Mouse (Mus musculus): ENCODE measurements at regions not wholly inside any gene's neighbourhood (a gene's known extent, or its start where the extent isn't known, plus 50 kb on each side); places are given as distances from the start of the nearest gene placed in this dataset.
"Not testable (repeated sequence)": the region's sequence is repeated elsewhere in the genome, so short reads cannot be mapped to it uniquely, and the experiment has no call there.

DNA sequence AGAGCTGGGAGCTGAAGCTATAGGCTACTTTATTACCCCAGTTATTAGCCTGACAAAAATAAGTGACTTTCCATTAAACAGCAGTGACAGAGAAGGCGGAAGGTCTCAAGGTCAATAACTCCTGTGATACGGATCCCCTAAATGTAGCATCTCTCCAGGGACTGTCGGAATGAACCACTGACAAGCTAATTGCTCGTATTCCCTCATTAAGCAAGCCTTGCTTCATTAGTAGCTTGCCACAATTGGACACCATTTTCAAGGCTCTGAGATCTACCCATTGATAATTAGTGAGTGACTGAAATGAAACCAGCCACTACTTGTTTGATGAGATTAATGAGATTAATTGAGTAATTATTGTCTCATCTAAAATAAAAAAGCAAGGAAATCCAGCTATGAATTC, 99.8 kb upstream of the Slc25a13 start:
- ATAC-seq (replicated peaks in 1 of 2; ENCODE audit: insufficient read depth in 1 of 2, low FRiP score in 2 of 2, low TSS enrichment in 1 of 2, low read depth in 1 of 2, poor library complexity in 2 of 2, severe bottlenecking in 2 of 2) = no peak

GRCm38 (mm10) chr6:6313171-6313570, 96.2 kb upstream of the Slc25a13 start:
- no peak for ATAC-seq (replicated peaks in 1 of 2; ENCODE audit: insufficient read depth in 1 of 2, low FRiP score in 2 of 2, low TSS enrichment in 1 of 2, low read depth in 1 of 2, poor library complexity in 2 of 2, severe bottlenecking in 2 of 2)

DNA sequence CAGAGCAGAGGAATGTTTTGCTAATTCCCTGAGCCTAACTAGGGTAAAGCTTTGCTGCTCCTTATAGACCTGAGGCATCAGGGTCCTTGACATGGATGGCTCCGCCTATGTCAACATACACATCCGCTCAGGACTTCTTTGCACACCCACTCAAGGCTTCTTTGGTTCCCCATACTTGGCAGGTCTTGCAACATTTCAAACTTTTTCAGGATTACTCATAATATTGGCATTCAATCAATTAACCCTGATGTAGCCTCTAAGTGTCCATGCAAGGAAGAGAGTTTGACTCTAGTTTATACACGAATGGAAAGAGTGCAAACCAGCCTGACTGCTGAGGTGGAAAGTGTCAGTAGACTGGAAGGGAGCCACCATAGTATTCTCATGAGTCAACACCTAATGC, 93.2 kb upstream of the Slc25a13 start:
- ATAC-seq (replicated peaks in 1 of 2; ENCODE audit: insufficient read depth in 1 of 2, low FRiP score in 2 of 2, low TSS enrichment in 1 of 2, low read depth in 1 of 2, poor library complexity in 2 of 2, severe bottlenecking in 2 of 2) = no peak

- ATAC-seq (replicated peaks in 1 of 2; ENCODE audit: insufficient read depth in 1 of 2, low FRiP score in 2 of 2, low TSS enrichment in 1 of 2, low read depth in 1 of 2, poor library complexity in 2 of 2, severe bottlenecking in 2 of 2) = no peak
These were observed 90.6 kb upstream of the Slc25a13 start for GRCm38 (mm10) chr6:6307618-6308017.

GRCm38 (mm10) chr6:6303767-6304166, 86.8 kb upstream of the Slc25a13 start:
- no peak for ATAC-seq (replicated peaks in 1 of 2; ENCODE audit: insufficient read depth in 1 of 2, low FRiP score in 2 of 2, low TSS enrichment in 1 of 2, low read depth in 1 of 2, poor library complexity in 2 of 2, severe bottlenecking in 2 of 2)

DNA sequence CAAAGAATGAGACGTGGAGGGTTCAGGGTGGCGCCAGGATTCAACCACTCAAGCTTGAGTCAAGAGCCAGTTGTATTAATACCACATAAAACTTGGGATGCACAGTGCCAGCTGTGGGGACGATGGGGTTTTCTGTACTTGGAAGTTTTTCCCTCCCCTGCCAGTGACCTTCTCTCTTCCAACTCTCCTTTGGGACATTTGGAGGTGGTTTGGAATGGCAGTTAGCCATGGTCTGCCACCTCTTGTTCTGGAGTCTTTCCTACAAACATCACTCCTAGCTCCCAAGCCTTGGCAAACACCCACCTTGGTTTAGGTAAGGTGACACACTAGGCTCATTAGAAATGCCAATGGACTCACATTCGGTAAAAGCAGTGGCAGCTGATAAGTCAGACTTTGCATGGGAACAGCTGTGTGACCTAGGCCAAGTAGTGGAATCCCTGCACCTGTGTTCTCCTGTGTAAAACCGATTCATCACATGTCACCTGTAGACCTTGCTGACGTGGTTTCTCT, 84.1 kb upstream of the Slc25a13 start:
- no peak for ATAC-seq (replicated peaks in 1 of 2; ENCODE audit: insufficient read depth in 1 of 2, low FRiP score in 2 of 2, low TSS enrichment in 1 of 2, low read depth in 1 of 2, poor library complexity in 2 of 2, severe bottlenecking in 2 of 2)

DNA sequence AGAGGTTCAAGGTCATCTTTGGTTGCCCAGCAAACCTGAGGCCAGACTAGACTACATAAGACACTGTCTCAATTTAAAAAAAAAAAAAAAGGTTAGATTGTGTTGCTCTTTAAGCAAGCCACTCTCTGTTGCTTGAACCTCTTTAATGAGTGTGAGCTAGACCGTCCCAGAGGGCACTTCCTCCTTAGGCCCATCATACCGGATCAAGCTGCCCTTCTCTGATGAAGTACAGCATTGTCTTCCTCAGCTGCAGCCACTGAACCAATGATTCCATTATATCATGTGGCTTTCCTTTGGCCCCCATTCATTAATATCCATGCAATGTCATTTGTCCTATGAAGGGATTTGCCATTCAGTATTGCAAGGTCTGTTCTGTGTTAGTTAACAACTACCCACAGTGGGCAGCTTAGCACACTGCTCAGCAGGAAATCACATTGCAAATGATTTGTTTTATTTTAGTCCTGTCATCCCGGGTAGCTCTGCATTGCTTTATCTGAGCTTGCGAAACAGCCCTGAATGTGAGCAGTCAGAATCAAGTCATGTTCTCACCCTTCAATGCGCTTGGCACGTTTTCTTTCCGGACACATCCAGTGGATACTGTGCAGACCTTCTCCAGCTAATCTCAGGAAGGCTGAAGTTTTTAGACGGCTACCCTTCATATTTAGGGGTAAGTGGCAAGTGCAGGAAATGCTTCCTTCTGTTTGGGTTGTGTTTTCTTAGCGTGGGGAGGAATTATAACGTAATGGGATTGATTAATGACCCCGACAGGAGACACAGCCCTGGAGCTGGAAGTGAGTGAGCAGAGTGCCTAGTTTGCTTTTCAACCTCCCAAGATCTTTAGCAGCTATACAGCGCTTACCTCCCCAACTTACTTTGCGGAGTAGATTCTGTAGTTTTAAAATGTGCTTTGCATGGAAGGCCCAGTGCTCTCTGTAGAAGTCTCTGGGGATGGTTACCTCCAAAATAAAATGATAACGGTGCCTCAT, 82.2 kb upstream of the Slc25a13 start:
- no peak for ATAC-seq (replicated peaks in 1 of 2; ENCODE audit: insufficient read depth in 1 of 2, low FRiP score in 2 of 2, low TSS enrichment in 1 of 2, low read depth in 1 of 2, poor library complexity in 2 of 2, severe bottlenecking in 2 of 2)

GRCm38 (mm10) chr6:6295551-6295950, 78.6 kb upstream of the Slc25a13 start:
- ATAC-seq (replicated peaks in 1 of 2; ENCODE audit: insufficient read depth in 1 of 2, low FRiP score in 2 of 2, low TSS enrichment in 1 of 2, low read depth in 1 of 2, poor library complexity in 2 of 2, severe bottlenecking in 2 of 2) = not testable (repeated sequence)

GRCm38 (mm10) chr6:6291781-6292180, 74.8 kb upstream of the Slc25a13 start:
- no peak for ATAC-seq (replicated peaks in 1 of 2; ENCODE audit: insufficient read depth in 1 of 2, low FRiP score in 2 of 2, low TSS enrichment in 1 of 2, low read depth in 1 of 2, poor library complexity in 2 of 2, severe bottlenecking in 2 of 2)

DNA sequence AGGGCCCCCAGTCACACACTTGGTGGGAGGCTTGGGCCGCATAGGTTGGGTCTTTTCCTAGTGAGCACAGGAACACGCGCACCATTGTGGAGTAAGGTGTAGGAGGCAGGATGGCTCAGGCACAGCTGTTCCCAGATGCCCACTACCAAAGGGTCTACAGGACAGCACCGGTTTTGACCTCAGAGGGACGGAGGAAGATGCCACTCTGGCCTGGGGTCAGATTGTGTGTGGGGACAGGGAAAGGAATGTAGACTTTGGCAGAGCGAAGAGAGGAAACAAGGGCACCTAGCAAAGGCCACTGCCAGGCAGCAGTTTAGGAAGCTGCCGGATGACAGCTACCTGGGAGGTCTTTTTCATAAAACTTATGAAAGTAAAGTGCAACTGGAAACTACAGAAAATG, 73.5 kb upstream of the Slc25a13 start:
- no peak for ATAC-seq (replicated peaks in 1 of 2; ENCODE audit: insufficient read depth in 1 of 2, low FRiP score in 2 of 2, low TSS enrichment in 1 of 2, low read depth in 1 of 2, poor library complexity in 2 of 2, severe bottlenecking in 2 of 2)

- peak in 1 of 2 experiments; percentile 67; a peak in 1 of 4 replicates for ATAC-seq (replicated peaks in 1 of 2; ENCODE audit: insufficient read depth in 1 of 2, low FRiP score in 2 of 2, low TSS enrichment in 1 of 2, low read depth in 1 of 2, poor library complexity in 2 of 2, severe bottlenecking in 2 of 2)
These were observed 72.8 kb upstream of the Slc25a13 start for GRCm38 (mm10) chr6:6289806-6290205.

DNA sequence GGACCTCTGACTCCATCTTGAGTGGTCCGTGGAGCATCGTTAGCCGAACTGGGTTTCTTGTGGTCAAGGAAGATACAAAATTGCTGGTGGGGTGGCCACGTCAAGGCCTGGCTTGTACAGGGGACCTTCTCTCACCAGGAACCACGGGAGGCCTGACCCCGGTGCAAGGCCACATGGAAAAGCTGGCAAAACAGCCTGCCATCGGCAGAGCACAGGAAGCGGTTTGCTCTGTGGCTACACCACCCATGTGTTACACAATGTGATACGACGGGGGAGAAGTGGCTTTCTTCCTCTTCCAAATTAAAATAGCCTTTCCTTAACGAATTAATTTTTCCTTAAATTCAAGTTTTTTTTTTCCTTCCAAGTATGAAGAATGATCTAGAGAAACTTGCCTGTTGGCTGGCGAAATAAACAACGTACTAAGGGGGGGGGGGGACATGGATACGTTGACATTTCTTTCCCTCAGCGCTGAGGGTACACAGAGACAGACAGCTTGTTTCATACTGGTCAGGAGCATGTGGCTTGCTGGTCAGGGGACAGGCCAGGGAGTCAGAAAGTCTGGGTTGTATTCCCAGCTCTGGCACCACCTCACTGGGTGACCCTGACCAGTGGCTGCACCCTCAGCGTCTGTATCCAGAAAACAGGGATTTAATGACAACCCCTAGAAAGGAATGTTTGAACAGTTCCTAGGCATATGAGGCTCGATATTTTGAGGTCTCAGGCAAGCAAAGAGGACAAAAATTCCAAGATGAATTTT, 64.0 kb upstream of the Slc25a13 start:
- ATAC-seq (replicated peaks in 1 of 2; ENCODE audit: insufficient read depth in 1 of 2, low FRiP score in 2 of 2, low TSS enrichment in 1 of 2, low read depth in 1 of 2, poor library complexity in 2 of 2, severe bottlenecking in 2 of 2) = peak; percentile 89 to 93

DNA sequence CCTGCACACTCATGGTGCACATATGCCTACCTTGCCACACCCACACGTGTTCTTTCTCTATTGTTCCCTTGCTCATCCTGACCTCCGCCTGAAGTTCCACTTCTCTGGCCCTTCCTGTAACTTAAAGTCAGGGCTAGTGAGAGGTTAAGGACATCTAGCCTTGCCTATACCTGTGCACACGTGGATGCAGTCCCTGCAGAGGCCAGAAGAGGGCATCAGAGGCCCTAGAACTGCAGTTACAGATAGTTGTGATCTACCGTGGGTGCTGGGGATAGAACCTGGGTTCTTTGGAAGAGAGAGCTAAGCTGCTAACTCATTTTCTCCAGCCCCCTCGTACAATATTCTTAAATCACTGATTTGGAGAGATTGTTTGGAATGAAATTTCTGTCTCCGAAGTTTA, 62.7 kb upstream of the Slc25a13 start:
- peak in 1 of 2 experiments; percentile 18; a peak in 1 of 4 replicates for ATAC-seq (replicated peaks in 1 of 2; ENCODE audit: insufficient read depth in 1 of 2, low FRiP score in 2 of 2, low TSS enrichment in 1 of 2, low read depth in 1 of 2, poor library complexity in 2 of 2, severe bottlenecking in 2 of 2)

DNA sequence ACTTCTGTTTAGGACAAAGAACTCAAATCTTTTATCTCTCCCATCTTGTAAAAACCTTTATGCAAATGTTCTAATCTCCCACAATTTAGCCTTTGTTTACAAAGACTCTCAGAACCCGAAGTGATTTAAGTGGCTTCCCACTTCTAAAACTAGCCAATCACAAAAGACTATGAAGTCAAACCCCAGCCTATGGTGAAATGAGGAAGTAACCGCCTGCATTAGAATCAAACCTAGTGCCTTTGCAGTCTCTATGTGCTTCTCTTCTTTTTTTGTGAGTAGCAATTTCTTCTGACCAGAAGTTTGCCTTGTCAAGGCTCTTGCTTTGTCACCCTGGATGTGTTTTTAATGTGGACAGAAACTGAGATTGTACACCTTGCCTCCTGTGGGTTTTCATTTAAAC, 53.6 kb upstream of the Slc25a13 start:
- peak; percentile 37 to 56; a peak in 3 of 4 replicates for ATAC-seq (replicated peaks in 1 of 2; ENCODE audit: insufficient read depth in 1 of 2, low FRiP score in 2 of 2, low TSS enrichment in 1 of 2, low read depth in 1 of 2, poor library complexity in 2 of 2, severe bottlenecking in 2 of 2)
